Mouse (Mus musculus): Measurements from ENCODE around the gene E130309D02Rik. TPM values are rescaled to one million over a fixed set of nuclear protein-coding genes. Genes with fewer than 3 reads are reported as not detected.
A peak's percentile ranks its signal among the peaks of the same experiment; 100 is the strongest.

Gene E130309D02Rik
- polyA plus RNA-seq, 1 experiment from 2014 or later, result 47.9 TPM

DNA sequence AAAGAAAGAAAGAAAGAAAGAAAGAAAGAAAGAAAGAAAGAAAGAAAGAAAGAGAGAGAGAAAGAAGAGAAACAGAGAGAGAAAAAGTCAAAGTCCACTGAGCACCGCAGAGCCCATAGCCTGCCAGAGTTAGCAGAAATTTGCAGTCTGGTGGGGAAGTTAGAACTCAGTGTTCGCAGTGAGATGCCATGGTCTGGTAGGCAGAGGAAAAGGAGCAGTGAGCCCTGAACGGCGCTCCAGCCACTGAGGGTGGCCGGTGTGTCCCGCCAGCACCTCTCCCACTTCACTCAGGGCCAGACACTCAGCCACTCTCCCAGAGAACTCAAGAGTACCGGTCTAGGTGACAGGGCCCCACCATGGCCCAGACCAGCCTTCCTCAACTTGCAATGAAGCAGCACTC lies 10.9 kb downstream of the E130309D02Rik start:
- Histone ChIP-seq H3K4me3 (no peak overlapping the region), H3K27ac (replicated peaks) (no peak overlapping the region), H3K36me3 (peaks cover 74% of the 10 kb centered on the region), H3K4me2 (replicated peaks) (no peak overlapping the region), H3K9ac (replicated peaks) (no peak overlapping the region), H3K4me1 (peaks cover 10% of the 10 kb centered on the region), H3K27me3 (no peaks in the 10 kb centered on the region), H3K9me3 (no peaks in the 10 kb centered on the region)
- no peak for ATAC-seq (replicated peaks)
- 89% methylated on average over 7 of the region's 7 CpGs for WGBS

DNA sequence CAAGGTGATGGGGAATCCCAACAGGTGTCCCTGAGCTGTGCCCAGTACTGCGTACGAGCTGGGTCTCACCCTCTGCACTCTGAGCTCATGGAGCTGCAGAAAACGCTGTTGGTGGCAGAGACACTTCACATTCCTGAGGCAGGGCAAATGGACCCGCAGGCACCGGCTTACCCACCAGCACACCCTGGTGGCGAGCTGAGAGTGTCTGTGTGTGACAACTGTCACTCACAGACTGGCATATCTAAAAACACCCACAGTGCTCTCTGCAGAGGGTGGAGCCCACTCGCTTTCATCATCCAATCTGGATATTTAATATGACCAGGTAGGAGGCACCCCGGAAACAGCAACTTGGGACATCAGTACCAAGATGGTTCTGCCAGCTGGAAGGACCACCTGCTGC lies 13.9 kb downstream of the E130309D02Rik start:
- Histone ChIP-seq H3K9me3 (no peaks in the 10 kb centered on the region), H3K9ac (replicated peaks) (no peak overlapping the region), H3K4me2 (replicated peaks) (no peak overlapping the region), H3K36me3 (peaks cover 56% of the 10 kb centered on the region), H3K27ac (replicated peaks) (no peak overlapping the region), H3K27me3 (no peaks in the 10 kb centered on the region), H3K4me3 (no peak overlapping the region), H3K4me1 (no peaks in the 10 kb centered on the region; the same call in 1 of the 2 replicates)
- no peak for ATAC-seq (replicated peaks)
- 81% methylated on average over 8 of the region's 8 CpGs for WGBS

GRCm38 (mm10) chr5:143299686-143300085 lies 15.5 kb downstream of the E130309D02Rik start:
- Histone ChIP-seq H3K4me2 (replicated peaks) (no peak overlapping the region), H3K9ac (replicated peaks) (no peak overlapping the region), H3K27me3 (peaks cover under 1% of the 10 kb centered on the region; the same call in 1 of the 2 replicates), H3K4me3 (no peak overlapping the region), H3K9me3 (no peaks in the 10 kb centered on the region), H3K27ac (replicated peaks) (no peak overlapping the region), H3K4me1 (no peaks in the 10 kb centered on the region), H3K36me3 (peaks cover 41% of the 10 kb centered on the region)
- 92% methylated on average over 4 of the region's 4 CpGs for WGBS
- no peak for ATAC-seq (replicated peaks)

- H3K36me3 ChIP-seq, result peaks cover 39% of the 10 kb centered on the region
- peaks cover 6% of the 10 kb centered on the region for H3K4me1 ChIP-seq
- peaks cover 13% of the 10 kb centered on the region for H3K27me3 ChIP-seq
- no peak overlapping the region for H3K4me2 ChIP-seq (replicated peaks)
- WGBS, result 93% methylated on average over 7 of the region's 7 CpGs
- H3K9me3 ChIP-seq, result no peaks in the 10 kb centered on the region
- no peak overlapping the region for H3K4me3 ChIP-seq
- H3K9ac ChIP-seq (replicated peaks), result no peak overlapping the region
- no peak for ATAC-seq (replicated peaks)
- no peak overlapping the region for H3K27ac ChIP-seq (replicated peaks)
These were observed 16.8 kb downstream of the E130309D02Rik start for GRCm38 (mm10) chr5:143298391-143298790.

DNA sequence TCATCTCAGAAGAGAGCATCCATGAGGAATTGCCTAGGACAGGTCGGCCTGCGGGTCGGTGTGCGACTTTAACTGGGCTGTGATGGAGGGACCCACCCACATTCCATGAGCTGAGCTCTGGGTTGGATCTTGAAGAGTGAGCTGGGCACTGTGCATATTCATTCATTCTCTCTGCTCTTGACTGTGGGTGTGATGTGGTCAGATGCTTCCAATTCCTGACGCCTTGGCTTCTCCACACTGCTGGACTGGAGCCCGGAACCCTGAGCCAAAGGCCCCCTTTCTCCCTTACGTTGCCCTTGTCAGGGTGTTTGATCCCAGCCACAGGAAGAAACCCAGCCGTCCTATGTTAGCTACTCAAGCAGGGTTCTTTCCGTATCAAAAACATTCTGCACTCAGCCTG lies 17.2 kb downstream of the E130309D02Rik start:
- ATAC-seq (replicated peaks), result no peak
- peaks cover 39% of the 10 kb centered on the region for H3K36me3 ChIP-seq
- 94% methylated on average over 9 of the region's 9 CpGs for WGBS
- no peak overlapping the region for H3K27ac ChIP-seq (replicated peaks)
- no peak overlapping the region for H3K4me3 ChIP-seq
- peaks cover 14% of the 10 kb centered on the region for H3K27me3 ChIP-seq
- no peak overlapping the region for H3K9ac ChIP-seq (replicated peaks)
- no peaks in the 10 kb centered on the region for H3K9me3 ChIP-seq
- no peak overlapping the region for H3K4me2 ChIP-seq (replicated peaks)
- peaks cover 10% of the 10 kb centered on the region for H3K4me1 ChIP-seq

- no peak overlapping the region for H3K4me2 ChIP-seq (replicated peaks)
- no peak overlapping the region for H3K9ac ChIP-seq (replicated peaks)
- no peak for ATAC-seq (replicated peaks)
- 68% methylated on average over 2 of the region's 2 CpGs for WGBS
- no peak overlapping the region for H3K27ac ChIP-seq (replicated peaks)
- H3K4me1 ChIP-seq, result peaks cover 12% of the 10 kb centered on the region
- no peak overlapping the region for H3K4me3 ChIP-seq
- H3K27me3 ChIP-seq, result peaks cover 29% of the 10 kb centered on the region
- no peaks in the 10 kb centered on the region for H3K9me3 ChIP-seq
- H3K36me3 ChIP-seq, result peaks cover 19% of the 10 kb centered on the region
These were observed 19.8 kb downstream of the E130309D02Rik start for GRCm38 (mm10) chr5:143295330-143295729.

GRCm38 (mm10) chr5:143294862-143295261 lies 20.3 kb downstream of the E130309D02Rik start:
- H3K9me3 ChIP-seq, result no peaks in the 10 kb centered on the region
- no peak overlapping the region for H3K4me2 ChIP-seq (replicated peaks)
- peaks cover 29% of the 10 kb centered on the region for H3K27me3 ChIP-seq
- H3K4me3 ChIP-seq, result no peak overlapping the region
- no peak for ATAC-seq (replicated peaks)
- H3K27ac ChIP-seq (replicated peaks), result no peak overlapping the region
- H3K36me3 ChIP-seq, result peaks cover 14% of the 10 kb centered on the region
- no peak overlapping the region for H3K9ac ChIP-seq (replicated peaks)
- 99% methylated on average over 3 of the region's 3 CpGs for WGBS
- peaks cover 12% of the 10 kb centered on the region for H3K4me1 ChIP-seq

- ATAC-seq (replicated peaks), result 0 out of 2 replicates have a peak, but pooled peaks have one; percentile 17
These were observed 21.8 kb downstream of the E130309D02Rik start, which contains the start of gene Zfp853 for GRCm38 (mm10) chr5:143293404-143293803. TSS of gene Zfp853 (minus strand) at chr5:143293623.

GRCm38 (mm10) chr5:143292879-143293278 lies 22.3 kb downstream of the E130309D02Rik start:
- H3K27ac ChIP-seq (replicated peaks), result no peak overlapping the region
- H3K9ac ChIP-seq (replicated peaks), result peak overlapping the region; percentile 28
- peaks cover 18% of the 10 kb centered on the region for H3K4me1 ChIP-seq
- ATAC-seq (replicated peaks), result no peak
- peaks cover 46% of the 10 kb centered on the region for H3K27me3 ChIP-seq
- no peaks in the 10 kb centered on the region for H3K36me3 ChIP-seq
- H3K4me2 ChIP-seq (replicated peaks), result peak overlapping the region; percentile 52
- WGBS, result 2% methylated on average over 19 of the region's 19 CpGs
- H3K4me3 ChIP-seq, result peak overlapping the region; percentile 37
- H3K9me3 ChIP-seq, result no peaks in the 10 kb centered on the region

More at GRCm38 (mm10) chr5:143293404-143293803, 21.8 kb downstream of the E130309D02Rik start, which contains the start of gene Zfp853:
- Histone ChIP-seq H3K27ac (replicated peaks) (no peak within 1 kb of the TSS), H3K9me3 (no peaks in the 10 kb centered on the region), H3K4me1 (peaks cover 12% of the 10 kb centered on the region), H3K9ac (replicated peaks) (peak within 1 kb of the TSS; percentile 28), H3K27me3 (peaks cover 41% of the 10 kb centered on the region), H3K4me3 (peak within 1 kb of the TSS; percentile 37), H3K4me2 (replicated peaks) (peak within 1 kb of the TSS; percentile 52), H3K36me3 (peaks cover 1% of the 10 kb centered on the region; the same call in 1 of the 2 replicates)
- 4% methylated on average over 33 of the region's 38 CpGs for WGBS

- Histone ChIP-seq H3K36me3 (no peaks in the 10 kb centered on the region), H3K4me2 (replicated peaks) (no peak overlapping the region), H3K4me3 (no peak overlapping the region), H3K27ac (replicated peaks) (no peak overlapping the region), H3K4me1 (peaks cover 21% of the 10 kb centered on the region), H3K27me3 (peaks cover 52% of the 10 kb centered on the region), H3K9me3 (no peaks in the 10 kb centered on the region), H3K9ac (replicated peaks) (no peak overlapping the region)
- no peak for ATAC-seq (replicated peaks)
- WGBS, result 77% methylated on average over 9 of the region's 9 CpGs
These were observed 25.9 kb downstream of the E130309D02Rik start for GRCm38 (mm10) chr5:143289299-143289698.

DNA sequence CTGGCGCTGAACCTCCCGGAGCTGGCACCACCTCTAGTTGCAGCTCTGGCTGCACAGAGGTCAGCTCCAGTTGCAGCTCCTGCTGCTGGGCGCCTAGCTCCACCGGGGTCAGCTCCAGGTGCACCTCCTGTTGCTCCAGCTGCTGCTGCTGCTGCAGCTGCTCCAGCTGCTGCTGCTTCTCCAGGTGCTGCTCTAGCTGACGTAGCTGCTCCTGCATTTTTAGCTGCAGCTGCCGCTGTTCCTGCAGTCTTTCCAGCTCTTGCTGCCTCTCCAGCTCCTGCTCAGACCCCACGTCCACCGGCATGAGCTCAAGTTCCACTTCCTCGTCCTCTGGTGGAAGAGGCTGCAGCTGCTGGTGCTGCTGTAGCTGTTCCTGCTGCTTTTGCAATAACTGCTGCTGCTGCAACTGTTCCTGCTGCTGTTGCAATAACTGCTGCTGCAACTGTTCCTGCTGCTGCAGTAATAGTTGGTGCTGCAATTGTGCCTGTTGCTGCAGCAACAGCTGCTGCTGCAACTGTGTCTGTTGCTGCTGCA lies 26.7 kb downstream of the E130309D02Rik start:
- Histone ChIP-seq H3K27ac (replicated peaks) (no peak overlapping the region), H3K4me3 (peak overlapping the region; percentile 21; the same call in 1 of the 2 replicates), H3K27me3 (peaks cover 44% of the 10 kb centered on the region), H3K9me3 (no peaks in the 10 kb centered on the region), H3K4me1 (peaks cover 16% of the 10 kb centered on the region), H3K36me3 (no peaks in the 10 kb centered on the region), H3K9ac (replicated peaks) (no peak overlapping the region), H3K4me2 (replicated peaks) (peak overlapping the region; percentile 24; the same call in 1 of the 2 replicates)
- WGBS, result 20% methylated on average over 9 of the region's 9 CpGs
- no peak for ATAC-seq (replicated peaks)

GRCm38 (mm10) chr5:143287774-143288328 lies 27.3 kb downstream of the E130309D02Rik start:
- Histone ChIP-seq H3K4me3 (peak overlapping the region; percentile 21), H3K36me3 (no peaks in the 10 kb centered on the region), H3K27ac (replicated peaks) (no peak overlapping the region), H3K4me2 (replicated peaks) (peak overlapping the region; percentile 24), H3K9me3 (no peaks in the 10 kb centered on the region), H3K27me3 (peaks cover 41% of the 10 kb centered on the region), H3K9ac (replicated peaks) (no peak overlapping the region), H3K4me1 (peaks cover 10% of the 10 kb centered on the region; the same call in 1 of the 2 replicates)
- 0 out of 2 replicates have a peak, but pooled peaks have one; percentile 16 for ATAC-seq (replicated peaks)
- WGBS, result 3% methylated on average over 48 of the region's 48 CpGs
